Mouse (Mus musculus) small intestine, adult 2 months (tissue): ENCODE results near the gene Rnf224.

ENCODE experiments used
- CTCF ChIP-seq: fragments of 200-500 bp; IDR thresholded peaks from 2 replicates; pipeline ENCODE4 v1.5.1; 2012; ENCODE audit warnings: low read depth, mild to moderate bottlenecking, control low read depth, inconsistent platforms, low read length, moderate library complexity, mixed read lengths; ENCODE audit not compliant: insufficient replicate concordance, insufficient read length; ENCODE audit errors: extremely low read depth
- POLR2A ChIP-seq: fragments of 200-500 bp; IDR thresholded peaks from 2 replicates; pipeline ENCODE4 v1.6.1; 2012; ENCODE audit warnings: low read depth, mild to moderate bottlenecking, control low read depth, inconsistent platforms, low read length, moderate library complexity

DNA sequence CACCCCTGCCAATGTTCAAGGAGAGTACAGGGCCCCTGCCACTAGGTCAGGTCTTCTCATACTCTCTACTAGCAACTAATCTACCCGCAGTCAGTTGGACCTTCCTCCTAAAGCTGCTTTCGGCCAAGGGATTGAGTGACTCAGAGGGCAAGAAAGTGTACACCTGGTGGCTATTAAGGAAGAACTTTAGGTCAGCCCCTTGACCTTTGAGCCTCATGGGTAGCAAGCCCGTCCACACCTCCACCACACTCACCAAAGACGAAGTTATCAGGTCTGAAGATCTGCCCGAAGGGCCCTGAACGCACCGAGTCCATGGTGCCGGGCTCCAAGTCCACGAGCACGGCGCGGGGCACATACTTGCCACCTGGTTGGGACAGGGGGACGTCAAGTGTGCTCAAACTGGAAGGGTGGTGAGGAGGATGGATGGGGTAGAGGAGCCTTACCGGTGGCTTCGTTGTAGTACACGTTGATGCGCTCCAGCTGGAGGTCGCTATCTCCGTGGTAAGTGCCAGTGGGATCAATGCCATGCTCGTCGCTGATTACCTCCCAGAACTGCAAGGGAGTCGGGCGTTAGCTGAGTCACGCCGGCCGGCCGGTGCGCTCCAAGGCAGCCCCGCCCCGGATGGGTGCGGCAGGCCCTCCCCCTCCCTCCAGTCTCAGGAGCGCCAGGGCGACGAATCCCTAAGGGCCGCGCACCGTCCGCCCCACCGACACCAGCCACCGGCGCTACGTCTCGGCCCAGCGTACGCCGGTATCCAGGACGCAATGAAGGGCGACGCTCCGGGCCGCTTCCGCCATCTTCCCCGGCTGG, 12.7 kb downstream of the Rnf224 start:
- TF ChIP-seq CTCF, result no peak
- TF ChIP-seq POLR2A, result no peak
